Mouse (Mus musculus) lung, postnatal 14 days (tissue): ENCODE results near the gene Gm9573.

Experiments
- DNase-seq: peaks from one replicate; pipeline ENCODE4 v3.0.0; 2021

Gm9573 gene

GRCm38 (mm10) chr17:35593786-35594185 lies 32.7 kb downstream of the Gm9573 start:
- no peak for DNase-seq

- no peak for DNase-seq
Measured at GRCm38 (mm10) chr17:35592131-35592530, 34.3 kb downstream of the Gm9573 start.

- DNase-seq = no peak
Measured at GRCm38 (mm10) chr17:35591731-35592130, 34.7 kb downstream of the Gm9573 start.

- no peak for DNase-seq
Measured at GRCm38 (mm10) chr17:35591219-35591578, 35.2 kb downstream of the Gm9573 start.

GRCm38 (mm10) chr17:35590410-35591218 lies 35.8 kb downstream of the Gm9573 start:
- DNase-seq = peak; percentile 86

- no peak for DNase-seq
Measured at GRCm38 (mm10) chr17:35588387-35588786, 38.0 kb downstream of the Gm9573 start.

- DNase-seq = no peak
Measured at GRCm38 (mm10) chr17:35587291-35587690, 39.1 kb downstream of the Gm9573 start.

GRCm38 (mm10) chr17:35584330-35584937 lies 42.0 kb downstream of the Gm9573 start:
- peak; percentile 83 for DNase-seq

GRCm38 (mm10) chr17:35582900-35583299 lies 43.5 kb downstream of the Gm9573 start:
- no peak for DNase-seq

GRCm38 (mm10) chr17:35578211-35578610 lies 48.2 kb downstream of the Gm9573 start:
- peak; percentile 91 for DNase-seq

GRCm38 (mm10) chr17:35571477-35571876 lies 55.0 kb downstream of the Gm9573 start:
- DNase-seq = no peak

- DNase-seq = no peak
Measured at GRCm38 (mm10) chr17:35570836-35571235, 55.6 kb downstream of the Gm9573 start.

- no peak for DNase-seq
Measured at GRCm38 (mm10) chr17:35569091-35569944, 57.1 kb downstream of the Gm9573 start.
